Mouse (Mus musculus) lung, postnatal 0 days (tissue): ENCODE results near the gene Hspb1. TPM values are rescaled to one million over a fixed set of nuclear protein-coding genes. Genes with fewer than 3 reads are reported as not detected.

Experiments
- ATAC-seq: fragments of 200-750 bp; cut with Nextera tagmentation; 2 replicates; pipeline ENCODE4 v1.8.0; 2017; ENCODE audit warnings: moderate library complexity
- DNase-seq: peaks from one replicate; pipeline ENCODE4 v3.0.0-alpha.2; 2016; ENCODE audit warnings: low spot score
- H3K27ac ChIP-seq: fragments of 300-500 bp; sonication (generic); 2 replicates; pipeline ENCODE4 v1.5.1; 2014; ENCODE audit warnings: antibody characterized with exemption, mild to moderate bottlenecking, low read length, mixed read lengths
- H3K27me3 ChIP-seq: fragments of 300-500 bp; sonication (generic); replicated peaks from 2 replicates; pipeline ENCODE4 v1.6.1; 2014; ENCODE audit warnings: low read length, mixed read lengths; ENCODE audit not compliant: insufficient read depth
- H3K36me3 ChIP-seq: fragments of 300-500 bp; sonication (generic); 2 replicates; pipeline ENCODE4 v1.6.1; 2014; ENCODE audit warnings: low read length, mixed read lengths; ENCODE audit not compliant: insufficient read depth
- H3K4me1 ChIP-seq: fragments of 300-500 bp; sonication (generic); 2 replicates; pipeline ENCODE4 v1.6.1; 2014; ENCODE audit warnings: antibody characterized with exemption, low read depth, low read length, mixed read lengths; ENCODE audit not compliant: insufficient read depth
- H3K4me2 ChIP-seq: fragments of 300-500 bp; sonication (generic); replicated peaks from 2 replicates; pipeline ENCODE4 v1.6.1; 2014; ENCODE audit warnings: low read depth, mild to moderate bottlenecking, low read length, moderate library complexity, mixed read lengths
- H3K4me3 ChIP-seq: fragments of 300-500 bp; sonication (generic); 2 replicates; pipeline ENCODE4 v1.5.1; 2014; ENCODE audit warnings: low read depth, low read length
- H3K9ac ChIP-seq: fragments of 300-500 bp; sonication (generic); replicated peaks from 2 replicates; pipeline ENCODE4 v1.6.1; 2014; ENCODE audit warnings: low read depth, mild to moderate bottlenecking
- H3K9me3 ChIP-seq: fragments of 300-500 bp; sonication (generic); 2 replicates; pipeline ENCODE4 v1.6.1; 2016; ENCODE audit warnings: low read length, mixed read lengths
- CTCF ChIP-seq: IDR thresholded peaks from 2 replicates; pipeline ENCODE4 v1.5.1; 2016; ENCODE audit warnings: antibody characterized with exemption, mild to moderate bottlenecking
- EP300 ChIP-seq: IDR thresholded peaks from 2 replicates; pipeline ENCODE4 v1.6.1; 2016; ENCODE audit warnings: antibody characterized with exemption, mild to moderate bottlenecking, control low read depth
- WGBS: fragments of 180-500 bp; shearing (Covaris S2); extraction: QIAGEN DNeasy Blood & Tissue Kit; methylation state at CpG from one replicate; pipeline ENCODE4 v1.1.7; 2014; 5-methylcytosine and 5-hydroxymethylcytosine counted together
- polyA plus RNA-seq: library from polyadenylated mRNA; unstranded; fragments of >200 nt; fragmentation: Nextera tagmentation; extraction: Ambion mirVana; gene quantifications from 2 replicates; pipeline ENCODE4 v1.2.1, GENCODE M21; 2015

Hspb1 gene
- polyA plus RNA-seq, 1 experiment from 2014 or later, result 248 TPM

- H3K27me3 ChIP-seq, result peaks cover 38% of the 10 kb centered on the region
- H3K27ac ChIP-seq, result no peak overlapping the region
- H3K4me2 ChIP-seq, result no peak overlapping the region
- 9% methylated on average over 11 of the region's 14 CpGs for WGBS
- no peaks in the 10 kb centered on the region for H3K4me1 ChIP-seq
- DNase-seq (no peak), ATAC-seq (no peak)
- no peaks in the 10 kb centered on the region for H3K9me3 ChIP-seq
- H3K9ac ChIP-seq, result no peak overlapping the region
- H3K4me3 ChIP-seq, result no peak overlapping the region
- TF ChIP-seq EP300, result no peak
- TF ChIP-seq CTCF, result no peak
- no peaks in the 10 kb centered on the region for H3K36me3 ChIP-seq
Measured at GRCm38 (mm10) chr5:135851481-135851880, 36.2 kb upstream of the Hspb1 start.

- Histone ChIP-seq H3K27ac (no peak overlapping the region), H3K27me3 (peaks cover 45% of the 10 kb centered on the region), H3K36me3 (no peaks in the 10 kb centered on the region), H3K4me2 (no peak overlapping the region), H3K9me3 (no peaks in the 10 kb centered on the region), H3K4me3 (no peak overlapping the region), H3K4me1 (no peaks in the 10 kb centered on the region), H3K9ac (no peak overlapping the region)
- DNase-seq (no peak), ATAC-seq (no peak)
- 2% methylated on average over 10 of the region's 10 CpGs for WGBS
- TF ChIP-seq EP300, result no peak
- TF ChIP-seq CTCF, result no peak
Measured at GRCm38 (mm10) chr5:135852421-135852820, 35.3 kb upstream of the Hspb1 start.

- 33% methylated on average over 7 of the region's 7 CpGs for WGBS
- no peak overlapping the region for H3K4me2 ChIP-seq
Measured at GRCm38 (mm10) chr5:135853731-135854130, 34.0 kb upstream of the Hspb1 start.

GRCm38 (mm10) chr5:135855156-135855555, 32.6 kb upstream of the Hspb1 start:
- Histone ChIP-seq H3K4me1 (no peaks in the 10 kb centered on the region), H3K27me3 (peaks cover 51% of the 10 kb centered on the region), H3K36me3 (no peaks in the 10 kb centered on the region), H3K9me3 (no peaks in the 10 kb centered on the region), H3K27ac (no peak overlapping the region), H3K9ac (no peak overlapping the region), H3K4me2 (no peak overlapping the region), H3K4me3 (no peak overlapping the region)
- peak; percentile 71 for DNase-seq
- TF ChIP-seq CTCF (peak; percentile 91), EP300 (no peak)
- 1% methylated on average over 4 of the region's 4 CpGs for WGBS
- ATAC-seq, result peak; percentile 56

More at GRCm38 (mm10) chr5:135853731-135854130, 34.0 kb upstream of the Hspb1 start:
- DNase-seq, result no peak
- H3K9me3 ChIP-seq, result no peaks in the 10 kb centered on the region
- no peak overlapping the region for H3K4me3 ChIP-seq
- ATAC-seq, result no peak
- no peak overlapping the region for H3K27ac ChIP-seq
- TF ChIP-seq CTCF (no peak), EP300 (no peak)
- no peaks in the 10 kb centered on the region for H3K4me1 ChIP-seq
- H3K9ac ChIP-seq, result no peak overlapping the region
- H3K36me3 ChIP-seq, result no peaks in the 10 kb centered on the region
- peaks cover 54% of the 10 kb centered on the region for H3K27me3 ChIP-seq

GRCm38 (mm10) chr5:135866662-135867061, 21.1 kb upstream of the Hspb1 start:
- 37% methylated on average over 8 of the region's 8 CpGs for WGBS
- DNase-seq, result no peak
- no peak overlapping the region for H3K9ac ChIP-seq
- H3K9me3 ChIP-seq, result no peaks in the 10 kb centered on the region
- H3K36me3 ChIP-seq, result no peaks in the 10 kb centered on the region
- ATAC-seq, result no peak
- peaks cover 33% of the 10 kb centered on the region for H3K27me3 ChIP-seq
- H3K4me2 ChIP-seq, result no peak overlapping the region
- H3K27ac ChIP-seq, result no peak overlapping the region
- no peak overlapping the region for H3K4me3 ChIP-seq
- TF ChIP-seq EP300 (no peak), CTCF (no peak)
- H3K4me1 ChIP-seq, result no peaks in the 10 kb centered on the region

- under 1% methylated on average over 56 of the region's 89 CpGs for WGBS
- Histone ChIP-seq H3K27ac (no peak overlapping the region), H3K36me3 (no peaks in the 10 kb centered on the region), H3K9me3 (no peaks in the 10 kb centered on the region), H3K4me1 (no peaks in the 10 kb centered on the region), H3K4me3 (peak overlapping the region; percentile 35), H3K4me2 (peak overlapping the region; percentile 67), H3K9ac (no peak overlapping the region), H3K27me3 (peaks cover 33% of the 10 kb centered on the region)
- ATAC-seq (no peak; the same call in 1 of the 2 replicates), DNase-seq (no peak)
- TF ChIP-seq EP300 (no peak), CTCF (no peak)
Measured at GRCm38 (mm10) chr5:135867637-135868593, 19.8 kb upstream of the Hspb1 start.
